Mouse (Mus musculus) layer of hippocampus, adult 18-20 months (tissue): ENCODE results near the gene Gm13420. TPM values are rescaled to one million over a fixed set of nuclear protein-coding genes. Genes with fewer than 3 reads are reported as not detected.

Experiments
- DNase-seq, 2 experiments: peaks; one replicate each; pipeline ENCODE4 v3.0.0; 2022; ENCODE audit warnings: low spot score in 2 of 2
- total RNA-seq, 2 experiments: library from RNA; stranded (reverse); gene quantifications; 2 replicates each; pipeline ENCODE4 v1.2.3; 2021

Gm13420 gene
- total RNA-seq, 2 experiments from 2014 or later, result 0.30 to 0.61 TPM

GRCm38 (mm10) chr2:29702189-29702588 lies 49.3 kb downstream of the Gm13420 start:
- no peak for DNase-seq

DNA sequence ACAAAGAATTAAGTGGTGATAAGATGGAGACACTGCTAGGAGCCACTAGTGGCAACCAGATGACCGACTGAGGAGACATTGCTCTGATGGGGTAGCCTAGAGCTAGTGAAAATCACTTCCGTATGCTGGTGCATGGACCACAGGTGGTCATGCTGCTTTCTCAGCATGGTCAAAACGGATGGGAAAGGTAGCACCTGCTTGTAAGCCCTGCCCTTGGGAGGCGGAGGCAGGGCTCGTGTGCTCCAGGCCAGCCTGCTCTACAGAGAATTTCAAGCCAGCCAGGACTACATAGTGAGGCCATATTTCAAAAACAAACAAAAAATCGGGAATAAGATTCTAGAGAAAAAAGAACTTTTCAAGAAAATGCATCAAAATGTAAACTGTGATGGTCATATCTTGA lies 50.1 kb downstream of the Gm13420 start:
- no peak for DNase-seq

GRCm38 (mm10) chr2:29700898-29701297 lies 50.6 kb downstream of the Gm13420 start:
- DNase-seq, result peak in 1 of 2 experiments; percentile 28

- no peak for DNase-seq
Observed at GRCm38 (mm10) chr2:29698421-29699290, 52.8 kb downstream of the Gm13420 start.

DNA sequence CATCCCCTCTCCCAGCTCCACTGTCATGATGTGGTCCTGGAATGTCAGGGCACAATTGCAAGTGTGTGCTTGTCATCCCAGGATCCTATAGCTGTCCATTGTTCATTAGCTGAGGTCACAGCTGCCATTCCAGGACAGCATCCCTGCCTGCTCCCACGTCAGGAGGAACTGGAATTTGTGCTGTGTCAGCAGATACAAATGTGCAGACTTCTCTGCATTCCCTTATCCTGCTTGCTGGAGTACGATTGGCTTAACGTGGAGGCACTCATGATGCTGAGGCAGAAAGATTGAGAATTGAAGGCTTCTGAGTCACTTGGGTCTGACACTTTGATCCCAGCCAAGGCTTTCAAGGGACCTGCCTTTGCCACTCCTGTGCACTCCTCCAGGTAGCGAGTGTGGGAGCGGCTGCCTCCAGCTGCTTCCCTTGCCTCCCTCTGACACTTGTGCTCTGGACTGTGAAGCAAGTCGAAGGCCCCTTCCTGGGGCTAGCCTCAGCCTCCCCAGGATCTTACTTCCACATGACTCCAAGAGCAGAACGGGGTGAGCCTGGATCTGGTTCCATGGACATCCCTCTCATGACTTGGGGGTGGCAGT lies 55.2 kb downstream of the Gm13420 start:
- no peak for DNase-seq

Other genes starting within 250 kb of the Gm13420 start
- gene Rapgef1, start 132.0 kb downstream of the Gm13420 start, total RNA-seq, result 10 to 100 TPM; 83.8 to 88.5 TPM
- gene Gm13547, start 7.6 kb upstream of the Gm13420 start, total RNA-seq, result not detected
- 10 to 100 TPM; 22.4 to 25.2 TPM for gene Coq4, start 35.8 kb upstream of the Gm13420 start, total RNA-seq
- gene Trub2, start 36.8 kb upstream of the Gm13420 start, total RNA-seq, result 10 to 100 TPM; 40.8 to 41.4 TPM
- gene Slc27a4, start 50.9 kb upstream of the Gm13420 start, total RNA-seq, result 10 to 100 TPM; 66.1 to 66.4 TPM
- gene Urm1, start 68.4 kb upstream of the Gm13420 start, total RNA-seq, result 10 to 100 TPM; 44.5 to 50.7 TPM
- 1 to 10 TPM; 7.5 to 9.0 TPM for gene Cercam, start 117.5 kb upstream of the Gm13420 start, total RNA-seq
- 10 to 100 TPM; 87.0 to 88.7 TPM for gene Odf2, start 137.5 kb upstream of the Gm13420 start, total RNA-seq
- gene Gle1, start 183.7 kb upstream of the Gm13420 start, total RNA-seq, result 10 to 100 TPM; 43.2 to 44.4 TPM
- gene Sptan1, start 213.9 kb upstream of the Gm13420 start, total RNA-seq, result 100 to 1,000 TPM; 815 TPM